Comparison of ENCODE assay signal across 7 mouse cellular contexts in the genomic region with DNA sequence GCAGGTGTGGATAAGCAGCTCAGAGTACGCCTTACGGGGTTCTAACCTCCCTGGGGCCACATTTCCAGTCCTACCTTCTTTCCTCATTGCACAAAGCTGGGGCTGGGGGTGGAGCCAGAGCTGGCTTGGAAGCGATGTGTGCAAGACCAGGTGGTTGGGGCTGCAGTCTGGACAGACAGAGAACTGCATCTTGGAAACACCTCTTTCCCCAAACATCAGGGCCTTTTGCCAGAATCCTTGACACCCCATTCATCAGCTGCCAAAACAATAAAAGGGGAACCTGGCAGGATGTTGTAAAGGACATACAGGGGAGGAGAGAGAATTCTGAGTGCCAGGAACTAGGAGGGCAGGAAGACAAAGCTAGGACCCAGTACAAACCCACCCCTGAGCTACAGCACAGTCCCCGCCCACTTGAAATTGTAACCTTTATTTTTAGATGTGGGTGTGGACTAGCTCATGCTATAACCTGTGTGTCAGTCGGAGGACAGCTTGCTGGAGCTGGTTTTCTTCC. TPM values are rescaled to one million over a fixed set of nuclear protein-coding genes. Genes with fewer than 3 reads are reported as not detected.
A peak's percentile ranks its signal among the peaks of the same experiment; 100 is the strongest.
DNase-seq lines count a peak whose midpoint lies in the region; ATAC-seq lines count a peak whose summit lies in the region.

No protein-coding gene starts in this region.

- no peak overlapping the region for H3K4me2 ChIP-seq in embryonic facial prominence, embryonic 13.5 days
- H3K4me2 ChIP-seq in limb, embryonic 11.5 days (ENCODE audit: low read depth, severe bottlenecking) = no peak overlapping the region

- H3K36me3 ChIP-seq in embryonic facial prominence, embryonic 13.5 days = peaks cover 15% of the 10 kb centered on the region
- H3K36me3 ChIP-seq in limb, embryonic 11.5 days (ENCODE audit: control insufficient read depth, insufficient read depth, low read length) = peaks cover 3% of the 10 kb centered on the region

- peak; percentile 51 to 64 for DNase-seq in urinary bladder, postnatal 4 days (ENCODE audit: low spot score in 2 of 2)
- DNase-seq in urinary bladder, postnatal 25 days (ENCODE audit: low spot score) = no peak
- DNase-seq in limb, embryonic 11.5 days (ENCODE audit: low spot score) = no peak
- DNase-seq in thymus, postnatal 14 days = peak; percentile 57
- no peak for DNase-seq in left cerebral cortex, adult 11 months (ENCODE audit: low spot score)
- no peak for DNase-seq in ovary, postnatal 14 days (ENCODE audit: low spot score)

- H3K9ac ChIP-seq in embryonic facial prominence, embryonic 13.5 days = no peak overlapping the region
- no peak overlapping the region for H3K9ac ChIP-seq in limb, embryonic 11.5 days (ENCODE audit: low read length)

- no peaks in the 10 kb centered on the region for H3K27me3 ChIP-seq in embryonic facial prominence, embryonic 13.5 days
- no peaks in the 10 kb centered on the region for H3K27me3 ChIP-seq in limb, embryonic 11.5 days (ENCODE audit: control insufficient read depth, insufficient read depth, low read length)

- ATAC-seq in embryonic facial prominence, embryonic 13.5 days (ENCODE audit: insufficient number of reproducible peaks, insufficient read depth, low FRiP score, low TSS enrichment, low read depth) = peak; percentile 69; the same call in 1 of the 2 replicates
- ATAC-seq in limb, embryonic 11.5 days (ENCODE audit: insufficient number of reproducible peaks, low FRiP score, low TSS enrichment, low read depth) = peak; percentile 46; the same call in 1 of the 2 replicates

- no peak overlapping the region; the same call in 1 of the 2 replicates for H3K27ac ChIP-seq in embryonic facial prominence, embryonic 13.5 days
- H3K27ac ChIP-seq in limb, embryonic 11.5 days (replicated peaks; ENCODE audit: low read depth, low read length) = no peak overlapping the region

- no peaks in the 10 kb centered on the region for H3K9me3 ChIP-seq in embryonic facial prominence, embryonic 13.5 days
- no peaks in the 10 kb centered on the region for H3K9me3 ChIP-seq in limb, embryonic 11.5 days (ENCODE audit: control insufficient read depth, low read length)

- WGBS in embryonic facial prominence, embryonic 13.5 days = 38% methylated on average over 5 of the region's 5 CpGs
- WGBS in limb, embryonic 11.5 days = 34% methylated on average over 5 of the region's 5 CpGs

- H3K4me3 ChIP-seq in embryonic facial prominence, embryonic 13.5 days = no peak overlapping the region
- H3K4me3 ChIP-seq in limb, embryonic 11.5 days (ENCODE audit: low read depth, low read length) = no peak overlapping the region

- peaks cover 22% of the 10 kb centered on the region for H3K4me1 ChIP-seq in embryonic facial prominence, embryonic 13.5 days
- 0 out of 2 replicates have a peak, but pooled peaks cover 7% of the 10 kb centered on the region for H3K4me1 ChIP-seq in limb, embryonic 11.5 days (ENCODE audit: control insufficient read depth, insufficient read depth, low read length)

RNA-seq across cellular contexts. Expression of a gene that starts 2.2 kb away (rescaled TPM):
- polyA plus RNA-seq in embryonic facial prominence, embryonic 13.5 days (2015; fragmentation: Nextera tagmentation; extraction: Ambion mirVana) = 28.4 and 30.6 TPM in 2 replicates
- 61.4 and 62.0 TPM in 2 replicates for polyA plus RNA-seq in limb, embryonic 11.5 days (2014; fragmentation: Nextera tagmentation; extraction: Ambion mirVana)

RNA-seq across cellular contexts. Expression of a gene that starts 11.0 kb away (rescaled TPM):
- 14.2 and 14.7 TPM in 2 replicates for polyA plus RNA-seq in embryonic facial prominence, embryonic 13.5 days (2015; fragmentation: Nextera tagmentation; extraction: Ambion mirVana)
- polyA plus RNA-seq in limb, embryonic 11.5 days (2014; fragmentation: Nextera tagmentation; extraction: Ambion mirVana) = 12.0 and 12.2 TPM in 2 replicates

RNA-seq across cellular contexts. Expression of a gene that starts 11.1 kb away (rescaled TPM):
- 36.1 and 39.7 TPM in 2 replicates for polyA plus RNA-seq in embryonic facial prominence, embryonic 13.5 days (2015; fragmentation: Nextera tagmentation; extraction: Ambion mirVana)
- 19.6 and 20.1 TPM in 2 replicates for polyA plus RNA-seq in limb, embryonic 11.5 days (2014; fragmentation: Nextera tagmentation; extraction: Ambion mirVana)

RNA-seq across cellular contexts. Expression of a gene that starts 30.9 kb away (rescaled TPM):
- polyA plus RNA-seq in embryonic facial prominence, embryonic 13.5 days (2015; fragmentation: Nextera tagmentation; extraction: Ambion mirVana) = 129 and 134 TPM in 2 replicates
- 96.0 and 101 TPM in 2 replicates for polyA plus RNA-seq in limb, embryonic 11.5 days (2014; fragmentation: Nextera tagmentation; extraction: Ambion mirVana)

RNA-seq across cellular contexts. Expression of a gene that starts 35.1 kb away (rescaled TPM):
- polyA plus RNA-seq in embryonic facial prominence, embryonic 13.5 days (2015; fragmentation: Nextera tagmentation; extraction: Ambion mirVana) = 3.5 and 4.4 TPM in 2 replicates
- polyA plus RNA-seq in limb, embryonic 11.5 days (2014; fragmentation: Nextera tagmentation; extraction: Ambion mirVana) = 1.2 and 1.8 TPM in 2 replicates

Comparison
In these comparisons a context has a peak if more than half of its experiments do, and no peak if none do; other contexts are left out.
1. DNase-seq: peak in urinary bladder, postnatal 4 days (2 of 2) and thymus, postnatal 14 days (single experiment); none in urinary bladder, postnatal 25 days (single experiment), limb, embryonic 11.5 days (single experiment), left cerebral cortex, adult 11 months (single experiment) and ovary, postnatal 14 days (single experiment).